Mouse (Mus musculus): Measurements from ENCODE around the gene Syt1.

- no peak for TF ChIP-seq POLR2A (IDR thresholded peaks at IDR 0.05; ENCODE audit: insufficient read depth, low read depth, low read length)
- no peak for TF ChIP-seq CTCF (IDR thresholded peaks at IDR 0.05)
- no peak for TF ChIP-seq EP300 (IDR thresholded peaks at IDR 0.05; ENCODE audit: insufficient read depth, low read depth, low read length)
Measured at GRCm38 (mm10) chr10:108509579-108509978, 501.2 kb downstream of the Syt1 start.
